Mouse (Mus musculus) forebrain, postnatal 0 days (tissue): ENCODE data around the gene Bcs1l. TPM values are rescaled to one million over a fixed set of nuclear protein-coding genes. Genes with fewer than 3 reads are reported as not detected.
A peak's percentile ranks its signal among the peaks of the same experiment; 100 is the strongest.

Experiments used
- ATAC-seq: fragments of 200-750 bp; cut with Nextera tagmentation; 2 replicates; pipeline ENCODE4 v1.8.0; 2017; ENCODE audit warnings: mild to moderate bottlenecking, moderate library complexity
- DNase-seq: peaks from one replicate; pipeline ENCODE4 v3.0.0-alpha.2; 2015
- H3K27ac ChIP-seq: fragments of 300-500 bp; sonication (generic); 2 replicates; pipeline ENCODE4 v1.5.1; 2014; ENCODE audit warnings: low read depth, mild to moderate bottlenecking, antibody characterized with exemption, low read length, moderate library complexity, mixed read lengths
- H3K27me3 ChIP-seq: fragments of 300-500 bp; sonication (generic); 2 replicates; pipeline ENCODE4 v1.6.1; 2014; ENCODE audit warnings: mild to moderate bottlenecking, low read length, mixed read lengths; ENCODE audit not compliant: insufficient read depth
- H3K36me3 ChIP-seq: fragments of 300-500 bp; sonication (generic); 2 replicates; pipeline ENCODE4 v1.6.1; 2014; ENCODE audit warnings: mild to moderate bottlenecking, moderate library complexity; ENCODE audit not compliant: insufficient read depth
- H3K4me1 ChIP-seq: fragments of 300-500 bp; sonication (generic); 2 replicates; pipeline ENCODE4 v1.6.1; 2014; ENCODE audit warnings: antibody characterized with exemption; ENCODE audit not compliant: insufficient read depth
- H3K4me2 ChIP-seq: fragments of 300-500 bp; sonication (generic); 2 replicates; pipeline ENCODE4 v1.6.1; 2014; ENCODE audit warnings: low read depth, mild to moderate bottlenecking, moderate library complexity
- H3K4me3 ChIP-seq: fragments of 300-500 bp; sonication (generic); 2 replicates; pipeline ENCODE4 v1.5.1; 2014; ENCODE audit warnings: low read depth, low read length, mixed read lengths
- H3K9ac ChIP-seq: fragments of 300-500 bp; sonication (generic); 2 replicates; pipeline ENCODE4 v1.6.1; 2014; ENCODE audit warnings: mild to moderate bottlenecking
- H3K9me3 ChIP-seq: fragments of 300-500 bp; sonication (generic); 2 replicates; pipeline ENCODE4 v1.6.1; 2016; ENCODE audit warnings: low read length
- CTCF ChIP-seq: sonication (generic); IDR thresholded peaks from 2 replicates; pipeline ENCODE4 v1.5.1; 2016; ENCODE audit warnings: antibody characterized with exemption, control low read depth, low read depth
- WGBS: fragments of 180-500 bp; shearing (Covaris S2); extraction: QIAGEN DNeasy Blood & Tissue Kit; methylation state at CpG from one replicate; pipeline ENCODE4 v1.1.7; 2014; 5-methylcytosine and 5-hydroxymethylcytosine counted together
- polyA plus RNA-seq: library from polyadenylated mRNA; unstranded; fragments of >200 nt; fragmentation: Nextera tagmentation; extraction: Ambion mirVana; gene quantifications from 2 replicates; pipeline ENCODE4 v1.2.1, GENCODE M21; 2015
- total RNA-seq: library from RNA; depleted of rRNA; stranded (reverse); fragments of >200 nt; gene quantifications from 2 replicates; pipeline ENCODE4 v1.2.3, GENCODE M21; 2014; rRNA removed

Gene Bcs1l
- total RNA-seq, result 15.8 and 18.4 TPM in 2 replicates
- 13.8 and 16.5 TPM in 2 replicates for polyA plus RNA-seq

- Histone ChIP-seq H3K4me3 (peak within 1 kb of the TSS; percentile 51), H3K36me3 (peaks cover 33% of the 10 kb centered on the region), H3K4me2 (peak within 1 kb of the TSS; percentile 79), H3K27ac (peak within 1 kb of the TSS; percentile 69), H3K27me3 (no peaks in the 10 kb centered on the region), H3K9me3 (no peaks in the 10 kb centered on the region), H3K9ac (peak within 1 kb of the TSS; percentile 66), H3K4me1 (peaks cover 9% of the 10 kb centered on the region)
- ATAC-seq, result peak; percentile 98
- WGBS, result under 1% methylated on average over 48 of the region's 48 CpGs
- peak; percentile 99 for DNase-seq
- peak; percentile 31 for TF ChIP-seq CTCF
Measured at GRCm38 (mm10) chr1:74587773-74588445, at the start of gene Bcs1l, which contains the start of gene Zfp142. Gene Bcs1l, plus strand, starts transcription at chr1:74588289. Gene Zfp142, minus strand, starts transcription at chr1:74588246.

- H3K27me3 ChIP-seq, result no peaks in the 10 kb centered on the region
- no peaks in the 10 kb centered on the region for H3K36me3 ChIP-seq
- peak; percentile 55 for DNase-seq
- ATAC-seq, result peak; percentile 64
- H3K9ac ChIP-seq, result no peak overlapping the region
- TF ChIP-seq CTCF, result no peak
- no peak overlapping the region for H3K4me2 ChIP-seq
- no peaks in the 10 kb centered on the region for H3K9me3 ChIP-seq
- H3K4me3 ChIP-seq, result no peak overlapping the region
- H3K27ac ChIP-seq, result 0 out of 2 replicates have a peak overlapping the region, but pooled peaks have one; percentile 21
- H3K4me1 ChIP-seq, result peaks cover 6% of the 10 kb centered on the region; the same call in 1 of the 2 replicates
Measured at GRCm38 (mm10) chr1:74538650-74539049, 49.4 kb upstream of the Bcs1l start.

GRCm38 (mm10) chr1:74542451-74542961 is 45.6 kb upstream of the Bcs1l start, which contains the start of gene Plcd4:
Gene Plcd4, plus strand, starts transcription at chr1:74542888.
- ATAC-seq (peak; percentile 81), DNase-seq (peak; percentile 46)
- no peak for TF ChIP-seq CTCF
- Histone ChIP-seq H3K36me3 (no peaks in the 10 kb centered on the region), H3K4me3 (peak within 1 kb of the TSS; percentile 16), H3K4me2 (peak within 1 kb of the TSS; percentile 40), H3K27ac (peak within 1 kb of the TSS; percentile 54; the same call in 1 of the 2 replicates), H3K4me1 (peaks cover 6% of the 10 kb centered on the region; the same call in 1 of the 2 replicates), H3K9ac (peak within 1 kb of the TSS; percentile 40), H3K27me3 (no peaks in the 10 kb centered on the region), H3K9me3 (no peaks in the 10 kb centered on the region)
- 4% methylated on average over 6 of the region's 6 CpGs for WGBS

GRCm38 (mm10) chr1:74544184-74544583 is 43.9 kb upstream of the Bcs1l start, which contains the start of gene Usp37:
Gene Usp37, minus strand, starts transcription at chr1:74544284.
- ATAC-seq (no peak), DNase-seq (no peak)
- Histone ChIP-seq H3K27me3 (no peaks in the 10 kb centered on the region), H3K36me3 (no peaks in the 10 kb centered on the region), H3K9ac (peak within 1 kb of the TSS; percentile 40; the same call in 1 of the 2 replicates), H3K4me1 (peaks cover 6% of the 10 kb centered on the region; the same call in 1 of the 2 replicates), H3K27ac (no peak within 1 kb of the TSS), H3K4me3 (peak within 1 kb of the TSS; percentile 16; the same call in 1 of the 2 replicates), H3K9me3 (no peaks in the 10 kb centered on the region), H3K4me2 (peak within 1 kb of the TSS; percentile 40)
- 30% methylated on average over 4 of the region's 4 CpGs for WGBS
- no peak for TF ChIP-seq CTCF

GRCm38 (mm10) chr1:74559061-74559460 is 29.0 kb upstream of the Bcs1l start:
- Histone ChIP-seq H3K36me3 (peaks cover 10% of the 10 kb centered on the region), H3K4me2 (no peak overlapping the region), H3K4me3 (no peak overlapping the region), H3K9ac (no peak overlapping the region), H3K9me3 (no peaks in the 10 kb centered on the region), H3K27me3 (no peaks in the 10 kb centered on the region), H3K4me1 (no peaks in the 10 kb centered on the region), H3K27ac (no peak overlapping the region)
- TF ChIP-seq CTCF, result no peak
- WGBS, result 89% methylated on average over 5 of the region's 5 CpGs
- ATAC-seq (no peak), DNase-seq (no peak)

- H3K4me1 ChIP-seq, result no peaks in the 10 kb centered on the region
- no peak for TF ChIP-seq CTCF
- H3K36me3 ChIP-seq, result peaks cover 72% of the 10 kb centered on the region
- no peak overlapping the region for H3K9ac ChIP-seq
- 82% methylated on average over 6 of the region's 6 CpGs for WGBS
- H3K27ac ChIP-seq, result no peak overlapping the region
- H3K27me3 ChIP-seq, result no peaks in the 10 kb centered on the region
- no peaks in the 10 kb centered on the region for H3K9me3 ChIP-seq
- H3K4me3 ChIP-seq, result no peak overlapping the region
- DNase-seq (no peak), ATAC-seq (no peak)
- H3K4me2 ChIP-seq, result no peak overlapping the region
Measured at GRCm38 (mm10) chr1:74565834-74566233, 22.3 kb upstream of the Bcs1l start.
